In the genomic region with DNA sequence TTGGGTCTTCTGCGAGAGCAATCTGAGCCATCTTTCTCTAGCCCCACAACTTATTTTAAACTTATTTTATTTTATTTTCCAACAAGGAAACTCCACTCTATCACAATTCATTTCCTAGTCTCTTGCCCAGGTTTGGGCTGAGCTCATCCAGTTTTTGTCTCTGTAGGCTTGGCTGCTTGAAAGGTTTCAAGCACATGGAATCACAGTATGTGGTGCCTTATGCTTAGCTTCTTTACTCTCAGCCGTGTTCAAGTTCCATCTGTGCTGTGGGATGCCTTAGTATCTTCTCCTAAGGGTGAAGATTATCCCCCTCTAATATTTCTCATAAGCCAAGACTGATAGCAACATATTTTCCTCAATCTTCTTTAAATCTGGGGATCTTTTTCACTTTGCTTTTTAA, we compare ENCODE assay signal across 25 mouse cellular contexts. TPM values are rescaled to one million over a fixed set of nuclear protein-coding genes. Genes with fewer than 3 reads are reported as not detected.
"Had no signal": no experiment of that assay in that cellular context is flagged by ENCODE, and none has a peak within 500 bp of the region (broad histone marks: within the 10 kb centered on the region; RNA-seq: fewer than 3 reads in every experiment).

No protein-coding gene starts in this region.

- H3K4me2 ChIP-seq: liver, embryonic 13.5 days; midbrain, embryonic 11.5 days; midbrain, embryonic 15.5 days; neural tube, embryonic 12.5 days; neural tube, embryonic 15.5 days had no signal

- DNase-seq: kidney, adult 9 months; kidney, postnatal 14 days; kidney, postnatal 4 days; layer of hippocampus, postnatal 36 days; liver, embryonic 13.5 days; lung, adult 2 months; lung, postnatal 14 days; lung, postnatal 4 days; right cerebral cortex, adult 18-20 months; right cerebral cortex, postnatal 14 days; right cerebral cortex, postnatal 4 days; thymus, adult 2 months; thymus, postnatal 14 days; thymus, postnatal 4 days had no signal

- H3K9me3 ChIP-seq: liver, embryonic 13.5 days; midbrain, embryonic 15.5 days; neural tube, embryonic 12.5 days; neural tube, embryonic 15.5 days had no signal

- H3K36me3 ChIP-seq: liver, embryonic 13.5 days; midbrain, embryonic 15.5 days; neural tube, embryonic 12.5 days; neural tube, embryonic 15.5 days had no signal

- H3K4me3 ChIP-seq: left cerebral cortex, adult 2 months; liver, embryonic 13.5 days; midbrain, embryonic 15.5 days; neural tube, embryonic 12.5 days; neural tube, embryonic 15.5 days had no signal

- H3K27me3 ChIP-seq: midbrain, embryonic 15.5 days; neural tube, embryonic 15.5 days had no signal

- ATAC-seq: midbrain, embryonic 15.5 days had no signal

- H3K4me1 ChIP-seq: liver, embryonic 13.5 days; midbrain, embryonic 15.5 days; neural tube, embryonic 12.5 days; neural tube, embryonic 15.5 days had no signal

- H3K9ac ChIP-seq: liver, embryonic 13.5 days; midbrain, embryonic 15.5 days; neural tube, embryonic 12.5 days; neural tube, embryonic 15.5 days had no signal

- H3K27ac ChIP-seq: left cerebral cortex, adult 2 months; liver, embryonic 13.5 days; midbrain, embryonic 15.5 days; neural tube, embryonic 12.5 days; neural tube, embryonic 15.5 days; stomach, postnatal 0 days had no signal

RNA-seq across cellular contexts. Expression of a gene that starts 26.0 kb away (rescaled TPM):
- total RNA-seq: liver, adult 2 months; megakaryocyte-erythroid progenitor cell, adult 5-6 weeks had no signal
- polyA plus RNA-seq: limb, embryonic 11.5 days; liver, embryonic 13.5 days; liver, embryonic 16.5 days; midbrain, embryonic 11.5 days had no signal

RNA-seq across cellular contexts. Expression of a gene that starts 42.0 kb away (rescaled TPM):
- total RNA-seq: liver, adult 2 months; megakaryocyte progenitor cell, adult 5-6 weeks; megakaryocyte-erythroid progenitor cell, adult 5-6 weeks had no signal
- polyA plus RNA-seq: liver, embryonic 13.5 days had no signal
